9 mouse cellular contexts compared by ENCODE assay signal in genomic region chr14:67613221-67613620, GRCm38 (mm10).
DNase-seq lines count a peak whose midpoint lies in the region; ATAC-seq lines count a peak whose summit lies in the region.
"Had no signal": no experiment of that assay in that cellular context is flagged by ENCODE, and none has a peak within 500 bp of the region (broad histone marks: within the 10 kb centered on the region; RNA-seq: fewer than 3 reads in every experiment).

No protein-coding gene starts in this region.

- H3K27me3 ChIP-seq in intestine, embryonic 15.5 days (replicated peaks): no peaks in the 10 kb centered on the region
- H3K27me3 ChIP-seq in liver, embryonic 15.5 days: no peaks in the 10 kb centered on the region

- H3K9me3 ChIP-seq in intestine, embryonic 15.5 days: no peaks in the 10 kb centered on the region
- H3K9me3 ChIP-seq in liver, embryonic 15.5 days (replicated peaks): no peaks in the 10 kb centered on the region

- peak overlapping the region; percentile 55 for H3K4me2 ChIP-seq in intestine, embryonic 15.5 days (replicated peaks)
- peak overlapping the region; percentile 23 for H3K4me2 ChIP-seq in liver, embryonic 15.5 days

- H3K27ac ChIP-seq in intestine, embryonic 15.5 days: no peak overlapping the region
- H3K27ac ChIP-seq in liver, embryonic 15.5 days (replicated peaks): no peak overlapping the region

- peak overlapping the region; percentile 10 for H3K4me3 ChIP-seq in intestine, embryonic 15.5 days (replicated peaks)
- no peak overlapping the region for H3K4me3 ChIP-seq in liver, embryonic 15.5 days (replicated peaks)

- no peak for ATAC-seq in intestine, embryonic 15.5 days
- ATAC-seq in liver, embryonic 15.5 days (ENCODE audit: insufficient read depth): no peak
- no peak for ATAC-seq in megakaryocyte progenitor cell, adult 5-6 weeks (replicated peaks; ENCODE audit: poor library complexity)

- no peaks in the 10 kb centered on the region for H3K36me3 ChIP-seq in intestine, embryonic 15.5 days
- H3K36me3 ChIP-seq in liver, embryonic 15.5 days (replicated peaks): no peaks in the 10 kb centered on the region

- peaks cover 7% of the 10 kb centered on the region for H3K4me1 ChIP-seq in intestine, embryonic 15.5 days (replicated peaks)
- no peaks in the 10 kb centered on the region for H3K4me1 ChIP-seq in liver, embryonic 15.5 days (replicated peaks)

- peak; percentile 23 for DNase-seq in adrenal gland, postnatal 14 days
- DNase-seq in adrenal gland, postnatal 4 days (ENCODE audit: low spot score in 2 of 2): no peak
- DNase-seq in gastrocnemius, adult 18-20 months (ENCODE audit: low spot score): peak; percentile 23
- DNase-seq in layer of hippocampus, postnatal 25 days (ENCODE audit: extremely low spot score in 1 of 2, low spot score in 1 of 2): no peak
- no peak for DNase-seq in urinary bladder, postnatal 10 days (ENCODE audit: low spot score)
- DNase-seq: layer of hippocampus, adult 9-11 months had no signal

- 20% methylated on average over 14 of the region's 14 CpGs for WGBS in intestine, embryonic 15.5 days
- 21% methylated on average over 14 of the region's 14 CpGs for WGBS in liver, embryonic 15.5 days (ENCODE audit: insufficient replicate concordance)

- no peak overlapping the region for H3K9ac ChIP-seq in intestine, embryonic 15.5 days
- H3K9ac ChIP-seq in liver, embryonic 15.5 days: no peak overlapping the region

Comparison
In these comparisons a context has a peak if more than half of its experiments do, and no peak if none do; other contexts are left out.
1. DNase-seq: peak in adrenal gland, postnatal 14 days (single experiment) and gastrocnemius, adult 18-20 months (single experiment); none in adrenal gland, postnatal 4 days (0 of 2), layer of hippocampus, postnatal 25 days (0 of 2) and urinary bladder, postnatal 10 days (single experiment).